Mouse (Mus musculus): ENCODE measurements around the gene Tox2. TPM values are rescaled to one million over a fixed set of nuclear protein-coding genes. Genes with fewer than 3 reads are reported as not detected.

The Tox2 gene
- polyA plus RNA-seq, 1 experiment from 2014 or later: 2.7 TPM

DNA sequence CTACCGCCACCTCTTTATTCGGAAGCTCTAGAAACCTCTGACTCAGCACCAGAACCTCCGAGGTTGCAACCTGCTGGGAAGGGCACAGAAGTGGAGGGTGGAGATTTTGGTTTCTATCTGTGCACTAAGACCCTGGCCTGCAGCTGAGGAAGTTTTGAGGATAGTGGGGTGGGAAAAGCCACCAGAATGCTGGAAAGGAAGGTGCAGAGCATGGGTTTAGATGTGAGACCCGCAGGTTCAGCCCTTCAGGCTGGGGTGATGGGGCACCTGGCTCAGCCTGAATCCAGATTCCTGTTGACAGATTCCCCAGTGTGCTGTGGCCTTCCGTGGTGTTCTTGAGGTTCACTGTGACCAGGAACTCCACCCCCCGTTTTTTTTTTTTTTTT is 2.3 kb downstream of the Tox2 start:
- no peak for DNase-seq (ENCODE audit: low spot score)

DNA sequence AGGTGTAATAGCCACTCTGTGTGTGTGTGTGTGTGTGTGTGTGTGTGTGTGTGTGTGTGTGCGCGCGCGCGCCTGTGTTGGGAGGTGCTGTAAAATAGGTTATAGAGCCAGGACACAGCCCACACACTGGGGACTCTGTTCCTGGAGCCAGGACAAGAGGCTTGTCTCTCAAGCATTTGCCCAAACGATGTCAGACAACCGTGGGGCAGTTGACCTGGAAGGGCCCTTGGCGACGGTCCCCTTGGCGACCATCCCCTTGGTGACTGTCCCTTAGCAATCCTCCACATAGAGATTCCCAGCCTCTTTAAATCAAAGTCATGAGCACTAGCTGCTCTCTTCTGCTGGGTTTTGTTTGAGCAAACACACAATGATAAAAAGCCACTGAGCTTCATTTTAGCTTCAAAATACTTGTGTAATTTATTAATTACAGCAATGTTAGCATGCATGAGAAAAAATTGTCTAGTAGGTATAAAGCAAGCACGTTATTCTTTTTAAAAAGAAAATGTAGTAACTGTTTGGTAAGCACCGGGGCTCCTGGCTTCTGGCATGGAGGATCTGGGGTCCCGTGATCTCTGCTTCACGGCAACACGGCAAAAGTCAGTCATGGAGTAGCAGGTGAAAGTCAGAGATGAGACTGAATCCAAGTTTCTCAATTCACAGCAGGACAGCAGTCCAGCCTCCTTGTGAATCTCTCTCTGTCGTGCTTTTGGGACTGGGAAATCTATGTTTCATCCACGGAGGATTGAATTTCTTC is 3.0 kb downstream of the Tox2 start:
- DNase-seq (ENCODE audit: low spot score): no peak

DNA sequence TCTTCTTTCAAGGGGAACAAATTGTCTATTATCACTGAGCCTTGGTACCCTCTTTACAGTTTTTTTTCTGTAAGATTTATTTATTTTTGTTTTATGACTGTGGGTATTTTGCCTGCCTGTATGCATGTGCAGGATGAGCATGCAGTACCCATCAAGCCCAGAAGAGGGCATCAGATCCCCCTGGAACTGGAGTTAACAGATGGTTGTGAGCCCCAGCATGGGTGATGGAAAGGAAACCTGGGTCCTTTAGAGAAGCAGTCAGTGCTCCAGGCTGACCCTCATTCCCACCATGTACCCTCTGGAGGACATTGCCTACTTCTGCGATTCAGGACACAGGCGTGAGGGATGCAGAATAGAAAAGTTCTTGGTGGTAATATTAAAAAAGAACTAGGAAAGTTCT is 4.4 kb downstream of the Tox2 start:
- no peak for DNase-seq (ENCODE audit: low spot score)

DNA sequence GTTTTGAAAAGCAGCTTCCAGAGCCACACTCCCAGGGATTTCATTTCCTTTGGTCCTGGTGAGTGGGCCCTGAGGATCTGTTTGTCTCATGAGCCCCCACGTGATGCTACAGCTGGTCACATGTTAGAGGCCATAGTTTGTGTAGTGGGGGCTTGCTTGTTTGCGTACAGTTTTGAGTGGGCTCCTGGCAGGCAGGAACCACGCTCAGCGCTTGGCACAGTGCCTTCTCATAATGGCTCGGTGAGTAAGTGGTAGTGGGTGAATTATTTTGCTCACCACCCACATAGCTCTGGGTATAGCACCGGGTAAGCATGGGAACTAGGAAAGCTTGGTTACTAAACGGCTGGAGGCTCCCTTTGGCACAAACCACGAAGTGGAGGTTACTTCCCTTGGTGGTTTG is 6.2 kb downstream of the Tox2 start:
- DNase-seq (ENCODE audit: low spot score): no peak

DNA sequence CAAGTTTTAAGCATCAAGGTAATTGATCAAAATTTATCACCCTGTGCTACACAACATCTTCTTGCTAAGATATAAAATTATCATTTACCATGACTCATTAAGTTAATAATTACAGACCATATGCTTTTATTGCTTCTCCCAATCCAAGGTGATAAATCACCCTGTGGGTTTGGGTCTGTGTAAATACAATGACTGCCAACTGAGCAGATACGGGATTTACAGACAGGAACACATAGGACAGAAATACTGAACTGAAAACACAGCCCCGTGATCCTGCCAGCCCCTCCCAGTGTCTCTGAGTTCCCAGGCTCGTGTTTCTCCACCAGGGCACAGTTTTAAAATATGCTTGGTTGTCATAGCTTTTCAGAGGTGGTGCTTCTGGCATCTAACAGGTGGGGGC is 10.2 kb downstream of the Tox2 start:
- DNase-seq (ENCODE audit: low spot score): no peak

DNA sequence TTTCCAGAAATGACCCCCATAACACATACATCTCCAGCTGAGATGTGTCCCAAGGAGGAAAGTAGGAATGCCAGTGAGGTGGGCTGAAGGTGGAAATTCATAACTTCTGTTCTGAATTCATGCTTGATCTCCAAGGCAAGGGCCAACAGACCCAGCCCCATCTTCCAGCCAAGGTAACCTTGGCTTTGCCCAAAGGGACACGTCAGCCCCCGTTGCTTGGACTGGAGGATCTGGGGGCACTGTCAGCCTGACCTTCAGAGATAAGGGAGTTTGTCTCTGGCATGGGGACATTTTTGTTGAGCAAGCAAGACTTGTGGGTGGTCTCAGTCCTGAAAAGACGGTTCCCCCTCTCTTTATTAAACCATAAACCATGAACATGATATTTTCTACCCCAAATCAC is 15.2 kb downstream of the Tox2 start:
- no peak for DNase-seq (ENCODE audit: low spot score)

DNA sequence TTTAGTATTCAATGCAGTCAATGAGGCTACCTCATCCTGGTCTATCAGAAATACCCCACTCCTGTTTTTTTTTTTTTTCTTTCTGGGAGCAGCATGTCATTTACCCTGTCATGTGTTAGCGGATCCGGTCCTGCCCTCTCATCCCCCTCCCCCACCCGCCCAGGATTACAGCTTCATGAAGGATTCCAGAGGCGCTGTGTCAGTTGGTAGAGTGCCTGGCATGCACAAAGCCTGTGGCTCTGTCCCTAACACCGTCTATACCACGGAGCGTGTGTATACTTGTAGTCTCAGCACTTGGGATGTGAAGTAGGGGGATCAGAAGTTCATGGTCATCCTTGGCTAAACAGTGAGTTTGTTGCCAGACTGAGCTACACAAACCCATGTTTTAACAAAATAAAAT is 15.6 kb downstream of the Tox2 start:
- DNase-seq (ENCODE audit: low spot score): no peak

DNA sequence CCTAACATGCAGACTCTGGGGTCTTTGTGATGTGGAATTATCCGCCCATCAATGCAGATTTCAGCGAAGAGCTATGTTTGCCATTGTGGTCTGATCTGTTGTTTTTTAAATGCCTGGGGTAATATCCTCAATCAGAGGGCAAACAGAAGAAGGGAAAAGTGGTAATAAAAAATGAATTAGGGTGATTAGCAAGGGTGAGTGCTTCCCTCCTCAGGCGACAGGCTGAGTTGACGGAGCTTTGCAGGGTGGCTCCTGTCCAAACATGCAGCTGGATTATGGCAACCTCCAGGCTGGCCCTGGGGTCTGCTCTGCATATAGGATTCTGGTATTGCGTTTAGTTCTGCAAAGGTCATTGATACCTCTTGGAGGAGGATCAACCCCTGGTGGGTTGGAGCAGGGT is 16.5 kb downstream of the Tox2 start:
- no peak for DNase-seq (ENCODE audit: low spot score)

DNA sequence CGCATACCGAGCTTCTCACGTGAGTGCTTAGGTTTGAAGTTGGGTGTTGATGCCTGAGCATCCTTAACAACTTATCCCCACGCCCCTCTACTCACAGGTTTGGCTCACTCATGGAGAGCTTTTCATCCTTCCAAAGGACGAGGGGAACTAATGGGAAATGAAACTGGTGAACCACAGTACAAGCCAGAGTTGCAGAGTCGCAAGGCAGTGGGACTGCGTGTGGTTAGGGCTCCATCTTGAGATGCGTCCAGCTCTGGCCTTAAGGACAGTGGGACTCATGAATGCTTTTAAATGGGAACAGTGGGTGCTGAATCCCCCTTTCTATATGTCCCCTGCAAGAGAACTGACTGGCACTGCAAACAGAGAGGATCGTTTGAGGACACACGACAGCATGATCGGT is 17.8 kb downstream of the Tox2 start:
- DNase-seq (ENCODE audit: low spot score): no peak

DNA sequence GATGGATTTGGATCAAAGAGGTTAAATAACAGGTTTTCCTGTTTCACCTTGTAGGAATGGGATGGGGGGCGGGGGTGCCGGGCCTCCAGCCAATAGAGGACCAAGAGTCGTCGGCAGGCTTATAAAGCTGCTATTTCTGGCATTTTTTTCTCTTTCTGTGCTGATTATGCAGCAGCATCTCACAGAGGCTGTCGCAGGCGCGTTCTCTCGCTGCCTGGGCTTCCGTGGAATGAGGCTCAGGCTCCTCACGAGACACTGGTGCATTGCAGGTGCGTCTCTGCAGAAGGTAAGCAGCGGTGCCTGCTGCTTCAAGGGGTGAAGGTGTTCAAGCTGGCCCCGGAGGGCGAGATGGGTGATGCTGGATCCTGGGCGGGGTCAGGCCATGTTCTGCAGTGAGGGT is 22.4 kb downstream of the Tox2 start:
- DNase-seq (ENCODE audit: low spot score): no peak

DNA sequence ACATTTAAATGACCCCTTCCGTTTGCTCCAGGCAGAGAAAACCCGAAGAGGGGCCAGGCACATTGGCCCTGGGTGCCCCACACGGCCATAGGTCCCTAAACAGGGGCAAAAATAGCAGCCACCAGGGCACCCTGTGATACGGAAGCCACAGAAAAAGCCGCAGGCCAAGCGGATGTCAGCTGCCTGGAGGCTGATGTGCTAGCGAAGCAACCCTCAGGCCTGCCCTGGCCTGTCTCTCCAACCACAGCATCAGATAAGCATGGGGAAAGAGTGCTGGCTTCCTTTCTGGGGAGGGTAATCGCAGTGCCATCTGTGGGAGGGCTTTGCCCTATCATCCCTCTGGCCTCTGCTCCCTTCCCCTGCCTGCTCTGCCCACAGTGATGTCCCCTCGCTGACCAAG is 26.1 kb downstream of the Tox2 start:
- peak; percentile 82 for DNase-seq (ENCODE audit: low spot score)

DNA sequence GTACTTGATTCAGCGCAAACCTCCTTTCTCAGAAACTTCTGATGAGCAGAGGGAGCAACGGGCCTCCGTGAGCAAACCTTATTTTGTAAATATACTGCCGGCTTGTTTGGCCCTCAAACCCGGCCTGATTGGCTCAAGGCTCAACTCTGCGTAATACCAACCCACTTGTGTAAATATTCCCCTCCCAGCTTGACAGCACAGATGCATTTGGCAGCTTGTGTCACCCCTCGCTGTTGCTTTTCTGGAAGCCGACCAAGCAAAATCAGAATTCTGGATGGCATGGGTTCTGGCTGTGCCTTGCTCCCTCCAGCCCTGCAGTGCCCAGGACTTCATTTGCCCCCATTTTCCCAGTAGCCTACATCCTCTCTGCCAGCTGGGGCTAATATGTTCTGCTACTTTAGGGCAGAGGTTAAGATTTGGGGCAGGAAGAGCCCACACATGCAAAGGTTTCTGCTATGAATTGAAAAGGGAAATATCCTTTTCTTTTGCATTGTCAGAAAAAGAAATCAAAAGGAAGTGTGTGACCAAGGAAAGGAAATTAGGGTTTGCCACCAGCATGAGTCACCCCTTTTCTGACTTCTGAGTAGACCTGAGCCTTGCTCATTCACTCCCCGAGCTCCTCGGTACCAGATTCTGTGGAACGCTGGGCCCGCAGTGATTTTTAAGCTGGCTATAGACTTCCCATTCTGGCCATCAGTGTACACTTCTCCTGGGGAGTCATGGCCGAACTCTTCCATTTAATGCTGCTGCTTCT is 29.0 kb downstream of the Tox2 start:
- peak; percentile 12 for DNase-seq (ENCODE audit: low spot score)

DNA sequence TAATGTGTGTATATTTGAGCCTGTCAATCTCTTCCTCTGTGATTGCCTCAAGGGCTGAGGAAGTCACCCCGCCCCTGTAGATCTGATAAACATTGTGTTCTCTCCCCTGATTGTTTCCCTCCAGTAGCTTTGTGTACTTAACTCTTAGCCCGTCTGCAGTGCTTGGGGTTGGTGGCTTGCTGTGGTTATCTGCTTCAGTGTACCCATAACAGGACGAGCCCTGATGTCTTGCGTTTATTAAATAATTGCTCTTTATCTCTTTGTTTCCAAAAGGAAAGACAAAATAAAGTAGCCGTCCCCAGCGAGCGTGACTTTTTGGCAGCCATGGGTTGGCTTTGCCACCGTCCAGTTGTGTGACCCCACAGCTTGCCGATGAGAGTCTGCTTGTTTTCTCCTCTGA is 30.7 kb downstream of the Tox2 start:
- no peak for DNase-seq (ENCODE audit: low spot score)

DNA sequence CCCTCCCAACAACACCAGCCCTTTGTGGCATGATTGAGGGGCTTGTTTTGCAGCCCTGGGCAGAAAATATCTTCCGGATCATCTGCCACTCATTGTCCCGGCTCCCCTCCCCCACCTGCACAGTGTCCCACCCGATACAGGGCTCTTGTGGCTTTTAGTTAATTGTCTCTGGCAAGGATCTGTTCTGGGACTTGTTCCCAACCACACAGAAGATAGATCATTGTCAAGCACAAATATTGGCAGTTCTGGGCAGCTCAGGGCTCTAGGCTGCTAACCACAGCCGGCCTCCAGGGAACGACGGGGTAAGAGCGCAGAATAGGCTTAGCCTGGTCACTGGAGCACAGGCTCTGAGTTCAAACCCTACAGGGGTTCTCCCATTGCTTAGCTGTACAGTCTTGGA is 33.1 kb downstream of the Tox2 start:
- DNase-seq (ENCODE audit: low spot score): no peak

DNA sequence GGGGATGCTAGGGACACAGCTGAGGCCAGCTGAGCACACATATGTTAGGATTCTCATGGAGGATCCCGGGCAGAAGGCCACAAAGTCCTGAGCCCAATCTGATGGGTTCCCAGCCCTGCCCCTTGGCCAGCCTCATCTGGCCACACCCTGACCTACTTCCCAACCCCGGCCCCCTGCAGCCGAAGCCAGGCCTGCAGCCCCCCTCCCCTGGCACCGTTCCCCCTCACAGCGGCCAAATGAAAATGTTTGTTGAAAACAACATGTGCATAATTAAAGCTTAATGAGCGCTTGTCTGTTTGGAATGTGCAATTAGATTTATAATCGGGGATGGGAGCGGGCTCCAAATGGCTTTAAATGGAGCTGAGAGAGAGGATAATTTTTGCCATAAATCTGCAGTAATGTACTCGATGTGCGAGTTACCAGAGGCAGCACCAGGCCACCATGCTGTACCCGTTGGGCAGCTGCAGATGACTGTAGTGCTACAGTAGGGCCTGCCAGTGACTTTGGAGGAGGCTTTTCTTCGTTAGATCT is 35.1 kb downstream of the Tox2 start:
- DNase-seq (ENCODE audit: low spot score): no peak

DNA sequence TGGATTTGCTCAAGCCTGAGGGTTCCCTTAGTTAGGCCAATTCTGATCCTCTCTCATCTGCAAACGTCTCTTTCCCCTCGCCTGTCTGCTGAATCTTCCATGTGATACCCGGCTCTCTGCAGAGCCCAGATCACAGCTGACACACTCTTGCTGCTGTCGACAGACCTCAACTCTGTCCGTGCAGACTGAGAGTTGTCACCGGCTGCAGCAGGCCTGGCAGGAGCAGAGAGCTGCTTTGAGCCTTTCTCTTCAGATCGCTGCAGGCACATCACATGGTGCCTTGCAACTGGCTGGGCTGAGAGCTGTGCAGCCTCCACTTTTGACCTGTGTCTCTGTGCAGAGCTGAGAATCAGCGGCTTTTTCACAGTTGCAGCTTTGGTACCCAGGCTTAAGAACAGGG is 37.0 kb downstream of the Tox2 start:
- DNase-seq (ENCODE audit: low spot score): no peak

DNA sequence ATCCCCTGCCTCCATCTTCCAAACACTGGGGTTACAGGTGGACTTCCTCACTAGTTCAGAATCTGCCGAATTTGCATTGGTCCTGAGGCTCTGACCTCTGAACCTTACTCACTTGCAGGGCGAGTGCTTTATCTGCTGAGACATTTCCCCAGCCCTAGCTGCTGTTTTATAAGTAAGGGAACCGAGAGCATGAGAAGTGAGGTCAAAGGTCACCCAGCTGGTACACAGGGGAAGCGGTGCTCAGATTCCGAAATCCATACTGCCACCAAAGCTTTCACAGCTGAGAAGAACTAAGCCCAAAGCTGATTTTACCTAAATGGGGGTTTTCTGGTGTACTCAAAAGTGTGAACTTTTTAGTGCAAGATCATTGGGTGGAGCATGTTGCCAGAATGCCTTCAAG is 38.9 kb downstream of the Tox2 start:
- no peak for DNase-seq (ENCODE audit: low spot score)

DNA sequence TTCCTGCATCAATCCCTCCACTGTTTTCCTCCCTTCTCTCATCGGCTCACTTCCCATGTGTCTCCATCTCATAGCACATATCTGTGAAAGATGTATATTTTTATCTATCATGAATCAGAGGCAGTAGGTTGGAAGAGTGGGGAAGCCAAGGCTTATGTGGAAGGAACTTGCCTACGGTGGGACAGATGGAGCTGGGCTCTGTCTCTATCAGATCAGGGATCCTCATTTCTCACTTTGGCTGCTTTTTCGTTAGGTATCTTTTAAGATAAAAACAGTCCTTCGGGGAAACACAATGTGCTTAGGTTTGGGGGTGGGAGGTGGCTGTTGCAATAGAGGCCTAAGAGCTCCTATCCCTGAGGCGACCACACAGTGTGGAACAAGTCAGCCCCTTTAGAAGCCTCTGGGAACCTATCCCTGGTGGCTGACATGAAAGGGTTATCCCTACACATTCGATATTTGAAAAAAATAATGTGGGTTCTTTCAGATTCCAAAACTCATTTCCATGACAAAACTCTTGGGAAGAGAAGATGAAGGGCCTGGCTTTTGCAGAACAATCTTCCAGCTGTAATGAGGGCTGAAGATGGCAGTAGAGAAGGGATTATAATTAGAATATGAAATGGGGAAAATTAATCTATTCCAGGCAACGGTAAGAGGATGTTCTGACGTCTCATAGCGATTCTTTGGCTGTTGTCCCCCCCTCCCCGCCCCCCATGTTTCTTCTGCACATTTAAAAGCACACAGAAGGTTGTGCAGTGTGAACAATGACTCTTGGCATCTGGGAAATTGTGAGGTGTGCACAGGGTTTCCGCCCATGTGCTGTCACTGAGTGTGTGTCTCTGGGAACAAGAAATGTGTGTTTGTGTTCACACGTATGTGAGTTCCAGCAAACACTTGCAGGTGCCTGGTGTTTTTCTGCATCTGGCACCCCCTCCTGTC is 41.3 kb downstream of the Tox2 start:
- no peak for DNase-seq (ENCODE audit: low spot score)

DNA sequence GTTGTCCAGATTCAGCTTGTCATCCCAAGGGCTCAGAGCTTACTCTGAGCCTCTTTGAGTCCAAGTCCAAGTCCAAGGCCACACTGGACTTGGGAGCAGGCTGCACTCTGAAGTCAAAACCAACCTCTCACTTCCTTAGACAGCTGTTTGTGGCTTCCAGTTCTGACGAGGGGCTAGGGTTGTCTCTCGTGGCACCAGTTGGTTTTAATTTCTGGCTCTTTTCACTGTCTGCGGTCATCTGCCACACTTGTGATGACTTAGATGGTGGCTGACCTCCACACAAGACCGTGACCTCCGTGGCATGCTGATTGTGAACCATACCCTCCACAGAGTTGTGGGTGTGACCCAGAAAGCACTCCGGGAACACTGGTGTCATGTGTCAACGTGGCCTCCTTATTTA is 46.0 kb downstream of the Tox2 start:
- no peak for DNase-seq (ENCODE audit: low spot score)

DNA sequence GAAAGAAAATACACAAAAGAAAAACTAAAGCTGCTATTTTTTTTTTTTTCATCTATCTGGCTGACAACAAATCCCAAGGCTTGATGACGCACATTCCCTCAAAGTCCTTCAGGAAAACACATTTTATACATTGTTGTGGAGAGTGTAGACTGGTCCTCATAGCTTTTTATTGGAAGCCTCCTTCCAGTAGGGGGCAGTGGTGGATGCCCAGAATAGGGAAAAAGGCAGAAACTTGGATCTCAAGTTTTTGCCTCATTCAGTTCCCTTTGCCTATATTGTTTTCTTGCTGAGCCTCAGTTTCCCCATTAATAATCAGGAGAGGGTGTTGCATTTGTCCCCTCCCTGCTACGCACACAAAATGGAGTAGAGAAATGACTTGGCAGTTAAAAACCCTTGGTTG is 49.7 kb downstream of the Tox2 start:
- no peak for DNase-seq (ENCODE audit: low spot score)

DNA sequence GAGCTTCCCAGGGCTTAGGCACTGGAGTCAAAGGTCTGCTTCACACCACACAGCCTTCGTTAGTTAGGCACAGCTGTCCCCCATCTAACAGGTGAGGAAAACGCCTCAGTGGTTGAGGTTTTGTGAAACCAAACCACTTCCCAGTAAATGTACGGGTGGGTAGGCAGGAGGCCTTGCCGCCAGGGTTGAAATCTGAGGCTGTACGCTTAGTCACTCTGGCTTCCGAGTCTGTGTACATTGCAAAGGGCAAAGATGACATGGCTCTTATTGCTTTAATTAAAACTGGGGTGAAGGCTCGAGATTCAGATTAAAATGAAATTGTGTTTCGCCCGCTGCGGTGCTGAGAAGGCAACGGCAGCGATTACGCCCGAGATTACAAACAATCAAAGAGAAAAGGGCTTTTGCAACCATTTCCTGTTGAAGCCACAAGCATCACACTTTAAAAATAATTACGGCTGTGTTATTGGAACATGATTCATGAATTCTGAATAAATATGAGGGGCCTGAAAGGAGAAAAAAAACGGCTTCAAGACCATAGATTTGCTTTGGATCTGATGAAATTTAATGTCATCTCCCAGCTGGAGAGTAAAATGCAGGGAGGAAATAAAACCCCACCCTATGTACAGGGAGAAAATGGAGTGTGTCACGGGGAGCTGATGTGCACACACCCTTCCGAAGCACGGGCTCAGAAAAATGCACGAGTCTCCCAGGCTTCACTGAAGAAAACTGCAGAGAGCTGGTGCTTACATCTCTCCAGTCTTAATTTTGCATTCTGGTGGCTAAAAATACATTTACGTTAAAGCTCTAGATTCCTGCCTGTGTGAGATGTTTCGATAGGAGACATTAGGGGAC is 50.5 kb downstream of the Tox2 start:
- peak; percentile 86 for DNase-seq (ENCODE audit: low spot score)
